Mouse (Mus musculus): ENCODE measurements around the gene Iqcd. TPM values are rescaled to one million over a fixed set of nuclear protein-coding genes. Genes with fewer than 3 reads are reported as not detected.

The Iqcd gene
- polyA plus RNA-seq, 1 experiment = 1.2 TPM

- H3K27ac ChIP-seq (ENCODE audit: insufficient read depth, low read depth, low read length) = peak overlapping the region; percentile 89
Observed at GRCm38 (mm10) chr5:120569791-120570190, 19.0 kb upstream of the Iqcd start.

GRCm38 (mm10) chr5:120570289-120570897 lies 18.4 kb upstream of the Iqcd start:
- TF ChIP-seq POLR2A (IDR thresholded peaks at IDR 0.05; ENCODE audit: borderline replicate concordance, low read depth, low read length) = no peak
- TF ChIP-seq CTCF (IDR thresholded peaks at IDR 0.05; ENCODE audit: low read depth, low read length) = no peak
- Histone ChIP-seq H3K27ac (ENCODE audit: insufficient read depth, low read depth, low read length) (peak overlapping the region; percentile 89), H3K4me3 (ENCODE audit: insufficient read depth, low read length) (no peak overlapping the region), H3K4me1 (ENCODE audit: control insufficient read depth, insufficient read depth, low read length) (peaks cover 71% of the 10 kb centered on the region)

More at GRCm38 (mm10) chr5:120569791-120570190, 19.0 kb upstream of the Iqcd start:
- TF ChIP-seq POLR2A (IDR thresholded peaks at IDR 0.05; ENCODE audit: borderline replicate concordance, low read depth, low read length) (no peak), CTCF (IDR thresholded peaks at IDR 0.05; ENCODE audit: low read depth, low read length) (0 out of 2 replicates have a peak, but pooled peaks have one; percentile 5)
- Histone ChIP-seq H3K4me1 (ENCODE audit: control insufficient read depth, insufficient read depth, low read length) (peaks cover 70% of the 10 kb centered on the region), H3K4me3 (ENCODE audit: insufficient read depth, low read length) (no peak overlapping the region)

GRCm38 (mm10) chr5:120571056-120571740 lies 17.6 kb upstream of the Iqcd start:
- TF ChIP-seq CTCF (IDR thresholded peaks at IDR 0.05; ENCODE audit: low read depth, low read length) = no peak
- no peak for TF ChIP-seq POLR2A (IDR thresholded peaks at IDR 0.05; ENCODE audit: borderline replicate concordance, low read depth, low read length)
- Histone ChIP-seq H3K27ac (ENCODE audit: insufficient read depth, low read depth, low read length) (peak overlapping the region; percentile 89), H3K4me3 (ENCODE audit: insufficient read depth, low read length) (no peak overlapping the region), H3K4me1 (ENCODE audit: control insufficient read depth, insufficient read depth, low read length) (peaks cover 71% of the 10 kb centered on the region)

- no peak for TF ChIP-seq CTCF (IDR thresholded peaks at IDR 0.05; ENCODE audit: low read depth, low read length)
- TF ChIP-seq POLR2A (IDR thresholded peaks at IDR 0.05; ENCODE audit: borderline replicate concordance, low read depth, low read length) = no peak
- no peak overlapping the region for H3K27ac ChIP-seq (ENCODE audit: insufficient read depth, low read depth, low read length)
- no peak overlapping the region for H3K4me3 ChIP-seq (ENCODE audit: insufficient read depth, low read length)
- H3K4me1 ChIP-seq (ENCODE audit: control insufficient read depth, insufficient read depth, low read length) = peaks cover 79% of the 10 kb centered on the region
Observed at GRCm38 (mm10) chr5:120574469-120575063, 14.2 kb upstream of the Iqcd start.

- TF ChIP-seq POLR2A (IDR thresholded peaks at IDR 0.05; ENCODE audit: borderline replicate concordance, low read depth, low read length) = no peak
- TF ChIP-seq CTCF (IDR thresholded peaks at IDR 0.05; ENCODE audit: low read depth, low read length) = no peak
- H3K4me1 ChIP-seq (ENCODE audit: control insufficient read depth, insufficient read depth, low read length) = peaks cover 64% of the 10 kb centered on the region
- H3K27ac ChIP-seq (ENCODE audit: insufficient read depth, low read depth, low read length) = peak overlapping the region; percentile 17; the same call in 1 of the 2 replicates
- no peak overlapping the region for H3K4me3 ChIP-seq (ENCODE audit: insufficient read depth, low read length)
Observed at GRCm38 (mm10) chr5:120576781-120577301, 12.0 kb upstream of the Iqcd start.

- peaks cover 56% of the 10 kb centered on the region for H3K4me1 ChIP-seq (ENCODE audit: control insufficient read depth, insufficient read depth, low read length)
- no peak overlapping the region for H3K4me3 ChIP-seq (ENCODE audit: insufficient read depth, low read length)
- TF ChIP-seq POLR2A (IDR thresholded peaks at IDR 0.05; ENCODE audit: borderline replicate concordance, low read depth, low read length) (no peak), CTCF (IDR thresholded peaks at IDR 0.05; ENCODE audit: low read depth, low read length) (no peak)
- H3K27ac ChIP-seq (ENCODE audit: insufficient read depth, low read depth, low read length) = peak overlapping the region; percentile 57; the same call in 1 of the 2 replicates
Observed at GRCm38 (mm10) chr5:120577935-120578441, 10.8 kb upstream of the Iqcd start.

- no peak overlapping the region for H3K4me3 ChIP-seq (ENCODE audit: insufficient read depth, low read length)
- no peak for TF ChIP-seq POLR2A (IDR thresholded peaks at IDR 0.05; ENCODE audit: borderline replicate concordance, low read depth, low read length)
- TF ChIP-seq CTCF (IDR thresholded peaks at IDR 0.05; ENCODE audit: low read depth, low read length) = no peak
- H3K27ac ChIP-seq (ENCODE audit: insufficient read depth, low read depth, low read length) = peak overlapping the region; percentile 57
- H3K4me1 ChIP-seq (ENCODE audit: control insufficient read depth, insufficient read depth, low read length) = peaks cover 59% of the 10 kb centered on the region
Observed at GRCm38 (mm10) chr5:120578504-120579081, 10.2 kb upstream of the Iqcd start.

- peak overlapping the region; percentile 15 for H3K4me3 ChIP-seq (ENCODE audit: insufficient read depth, low read length)
- TF ChIP-seq POLR2A (IDR thresholded peaks at IDR 0.05; ENCODE audit: borderline replicate concordance, low read depth, low read length) (no peak), CTCF (IDR thresholded peaks at IDR 0.05; ENCODE audit: low read depth, low read length) (no peak)
- H3K4me1 ChIP-seq (ENCODE audit: control insufficient read depth, insufficient read depth, low read length) = peaks cover 61% of the 10 kb centered on the region
- H3K27ac ChIP-seq (ENCODE audit: insufficient read depth, low read depth, low read length) = peak overlapping the region; percentile 75
Observed at GRCm38 (mm10) chr5:120579211-120579897, 9.5 kb upstream of the Iqcd start.
